Mouse (Mus musculus) left cerebral cortex, adult 18-20 months (tissue): Measurements from ENCODE around the gene Olfr1378. TPM values are rescaled to one million over a fixed set of nuclear protein-coding genes. Genes with fewer than 3 reads are reported as not detected.

Source experiments
- total RNA-seq, 2 experiments: library from RNA; stranded (reverse); gene quantifications; 2 replicates each; pipeline ENCODE4 v1.2.3; 2021

Olfr1378 gene
- total RNA-seq, 2 experiments from 2014 or later, result not detected

Other genes starting within 250 kb of the Olfr1378 start
- 10 to 100 TPM; 45.4 to 47.2 TPM for gene Zfp354c, start 138.8 kb upstream of the Olfr1378 start, total RNA-seq
- 1 to 10 TPM; 2.5 to 3.1 TPM for gene Zfp879, start 125.0 kb upstream of the Olfr1378 start, total RNA-seq
- gene Grm6, start 115.8 kb upstream of the Olfr1378 start, total RNA-seq, result not detected
- 1 to 10 TPM; 5.4 to 5.6 TPM for gene Zfp454, start 78.9 kb upstream of the Olfr1378 start, total RNA-seq
- gene Zfp2, start 50.4 kb upstream of the Olfr1378 start, total RNA-seq, result 10 to 100 TPM; 23.8 to 25.8 TPM
- gene Zfp354b, start 34.9 kb upstream of the Olfr1378 start, total RNA-seq, result 1 to 10 TPM; 6.1 to 8.8 TPM
- gene 4933414I15Rik, start 22.8 kb upstream of the Olfr1378 start, total RNA-seq, result not detected
- not detected for gene Prop1, start 12.8 kb upstream of the Olfr1378 start, total RNA-seq
- not detected for gene Olfr1377, start 15.4 kb downstream of the Olfr1378 start, total RNA-seq
- not detected for gene Olfr51, start 37.1 kb downstream of the Olfr1378 start, total RNA-seq
- gene Olfr54, start 47.7 kb downstream of the Olfr1378 start, total RNA-seq, result not detected
- not detected for gene Olfr1375, start 81.6 kb downstream of the Olfr1378 start, total RNA-seq
- 1 to 10 TPM; 6.5 to 7.7 TPM for gene Zfp354a, start 92.7 kb downstream of the Olfr1378 start, total RNA-seq